Mouse (Mus musculus) lung, adult 10 weeks (tissue): Measurements from ENCODE around the gene Ciapin1. TPM values are rescaled to one million over a fixed set of nuclear protein-coding genes. Genes with fewer than 3 reads are reported as not detected.

Source experiments
- polyA plus RNA-seq: library from polyadenylated mRNA; stranded (reverse); fragments of 350-450 nt; fragmentation: Illumina TruSeq; extraction: RNeasy Lipid Tissue Mini Kit (QIAGEN cat#74804); gene quantifications from one replicate; pipeline ENCODE4 v1.2.3, GENCODE M21; 2014; ENCODE audit warnings: low read depth, low replicate concordance; ENCODE audit not compliant: insufficient read depth

The Ciapin1 gene
- polyA plus RNA-seq, result 22.1 TPM

GRCm38 (mm10) chr8:94837662-94838574 lies at the start of gene Ciapin1, which contains the start of gene Coq9:
Gene Ciapin1, minus strand, starts transcription at chr8:94838358.
Gene Coq9, plus strand, starts transcription at chr8:94838321.

GRCm38 (mm10) chr8:94876197-94876730 lies 38.1 kb upstream of the Ciapin1 start, which contains the start of gene Dok4:
Gene Dok4, minus strand, starts transcription at chr8:94876330.

GRCm38 (mm10) chr8:94857346-94858173 lies 19.4 kb upstream of the Ciapin1 start, which contains the start of gene Polr2c:
Gene Polr2c, plus strand, starts transcription at chr8:94857450.

GRCm38 (mm10) chr8:94810153-94810552 lies 28.0 kb downstream of the Ciapin1 start, which contains the start of gene Ccl17:
Gene Ccl17, plus strand, starts transcription at chr8:94810453.

GRCm38 (mm10) chr8:94771941-94772670 lies 66.1 kb downstream of the Ciapin1 start, which contains the start of gene Cx3cl1:
Gene Cx3cl1, plus strand, starts transcription at chr8:94772009.

Other genes with a start within 250 kb of the Ciapin1 start
- gene Rspry1, start 236.4 kb downstream of the Ciapin1 start, polyA plus RNA-seq, result 6.9 TPM
- gene Fam192a, start 236.4 kb downstream of the Ciapin1 start, polyA plus RNA-seq, result 19.3 TPM
- gene Arl2bp, start 171.8 kb downstream of the Ciapin1 start, polyA plus RNA-seq, result 94.7 TPM
- gene Pllp, start 142.1 kb downstream of the Ciapin1 start, polyA plus RNA-seq, result 60.3 TPM
- gene Ccl22, start 92.8 kb downstream of the Ciapin1 start, polyA plus RNA-seq, result 5.5 TPM
- gene Cx3cl1, start 66.3 kb downstream of the Ciapin1 start, polyA plus RNA-seq, result 18.1 TPM
- gene Ccl17, start 27.9 kb downstream of the Ciapin1 start, polyA plus RNA-seq, result 29.6 TPM
- gene Coq9, start within 50 bp of the Ciapin1 start, polyA plus RNA-seq, result 32.7 TPM
- gene Polr2c, start 19.1 kb upstream of the Ciapin1 start, polyA plus RNA-seq, result 60.7 TPM
- 21.7 TPM for gene Dok4, start 38.0 kb upstream of the Ciapin1 start, polyA plus RNA-seq
- 8.3 TPM for gene Ccdc102a, start 79.7 kb upstream of the Ciapin1 start, polyA plus RNA-seq
- gene Adgrg5, start 85.3 kb upstream of the Ciapin1 start, polyA plus RNA-seq, result 1.3 TPM
- gene Adgrg1, start 136.4 kb upstream of the Ciapin1 start, polyA plus RNA-seq, result 29.7 TPM
- 2.0 TPM for gene Adgrg3, start 179.3 kb upstream of the Ciapin1 start, polyA plus RNA-seq
- 8.8 TPM for gene Drc7, start 216.7 kb upstream of the Ciapin1 start, polyA plus RNA-seq
- gene Katnb1, start 242.8 kb upstream of the Ciapin1 start, polyA plus RNA-seq, result 5.5 TPM